Mouse (Mus musculus): Measurements from ENCODE around the gene Pisd. TPM values are rescaled to one million over a fixed set of nuclear protein-coding genes. Genes with fewer than 3 reads are reported as not detected.

The Pisd gene
- 20.6 and 22.0 TPM in 2 replicates for polyA plus RNA-seq (2012; rRNA removed)

GRCm38 (mm10) chr5:32785313-32785915 is at the start of gene Pisd:
Gene Pisd (minus strand): TSS chr5:32785646.

GRCm38 (mm10) chr5:32827009-32827408 is 41.6 kb upstream of the Pisd start, which contains the start of gene Gm20671:
Gene Gm20671 (minus strand): TSS chr5:32827109.

Other genes starting within 250 kb of the Pisd start
- gene Yes1, start 174.5 kb downstream of the Pisd start, polyA plus RNA-seq (2012; rRNA removed) = 1.8 and 2.0 TPM in 2 replicates
- gene Gm20671, start 41.5 kb upstream of the Pisd start, polyA plus RNA-seq (2012; rRNA removed) = not detected in 2 replicates
- gene Prr14l, start 68.6 kb upstream of the Pisd start, polyA plus RNA-seq (2012; rRNA removed) = 5.4 and 5.7 TPM in 2 replicates
- 7.8 and 8.5 TPM in 2 replicates for gene Depdc5, start 78.1 kb upstream of the Pisd start, polyA plus RNA-seq (2012; rRNA removed)
- 118 and 140 TPM in 2 replicates for gene Ywhah, start 233.2 kb upstream of the Pisd start, polyA plus RNA-seq (2012; rRNA removed)